Mouse (Mus musculus) cerebellum, adult 2 months (tissue): ENCODE measurements around the gene Myod1.

Experiments
- CTCF ChIP-seq: fragments of 200-500 bp; IDR thresholded peaks from 2 replicates; pipeline ENCODE4 v1.5.1; 2011; ENCODE audit warnings: low read depth, mild to moderate bottlenecking, control low read depth, low read length, moderate library complexity, borderline replicate concordance; ENCODE audit not compliant: insufficient read depth
- POLR2A ChIP-seq: fragments of 200-500 bp; IDR thresholded peaks from 2 replicates; pipeline ENCODE4 v1.6.1; 2011; ENCODE audit warnings: low read length, control low read depth, borderline replicate concordance; ENCODE audit not compliant: insufficient read depth

DNA sequence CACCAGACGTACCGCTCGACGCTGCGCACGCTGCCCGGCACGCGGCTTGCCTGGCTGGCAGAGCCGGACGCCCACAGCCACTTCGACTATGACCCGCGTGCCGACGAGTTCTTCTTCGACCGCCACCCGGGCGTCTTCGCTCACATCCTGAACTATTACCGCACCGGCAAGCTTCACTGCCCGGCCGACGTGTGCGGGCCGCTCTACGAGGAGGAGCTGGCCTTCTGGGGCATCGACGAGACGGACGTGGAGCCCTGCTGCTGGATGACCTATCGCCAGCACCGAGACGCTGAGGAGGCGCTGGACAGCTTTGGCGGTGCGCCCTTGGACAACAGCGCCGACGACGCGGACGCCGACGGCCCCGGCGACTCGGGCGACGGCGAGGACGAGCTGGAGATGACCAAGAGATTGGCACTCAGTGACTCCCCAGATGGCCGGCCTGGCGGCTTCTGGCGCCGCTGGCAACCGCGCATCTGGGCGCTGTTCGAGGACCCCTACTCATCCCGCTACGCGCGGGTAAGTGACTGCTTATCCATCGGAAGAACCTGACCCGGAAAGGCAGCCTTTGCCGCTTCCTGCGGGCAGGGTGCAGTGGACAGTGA, 21.6 kb downstream of the Myod1 start:
- TF ChIP-seq CTCF (no peak), POLR2A (no peak)
